Mouse (Mus musculus) MEL (cell line): ENCODE data around the gene Rmnd1. TPM values are rescaled to one million over a fixed set of nuclear protein-coding genes. Genes with fewer than 3 reads are reported as not detected.

Source experiments
- DNase-seq: peaks from one replicate; pipeline ENCODE4 v3.0.0; 2011; ENCODE audit warnings: low read depth, low spot score
- H3K27ac ChIP-seq: 2 replicates; pipeline ENCODE4 v1.5.1; 2012; ENCODE audit warnings: low read depth, mild to moderate bottlenecking, control low read depth, low read length, moderate library complexity; ENCODE audit not compliant: control insufficient read depth
- H3K27me3 ChIP-seq, 2 experiments: fragments of 150-350 bp in 1 of 2; sonication (generic) in 1 of 2; 2 replicates each; pipeline ENCODE4 v1.6.1; 2012; ENCODE audit warnings: low read length in 2 of 2, mild to moderate bottlenecking in 2 of 2, improper control_type of control experiment in 1 of 2, moderate library complexity in 1 of 2; ENCODE audit not compliant: insufficient read depth in 2 of 2, control insufficient read depth in 1 of 2
- H3K36me3 ChIP-seq, 2 experiments: 2 replicates each; pipeline ENCODE4 v1.6.1; 2012 to 2014; ENCODE audit warnings: low read length in 2 of 2, improper control_type of control experiment in 1 of 2, inconsistent platforms in 1 of 2, mild to moderate bottlenecking in 1 of 2; ENCODE audit not compliant: insufficient read depth in 2 of 2, control insufficient read depth in 1 of 2
- H3K4me1 ChIP-seq, 2 experiments: fragments of 150-350 bp in 1 of 2; sonication (generic) in 1 of 2; 2 replicates each; pipeline ENCODE4 v1.6.1; 2012; ENCODE audit warnings: low read length in 2 of 2, improper control_type of control experiment in 1 of 2, mild to moderate bottlenecking in 1 of 2; ENCODE audit not compliant: insufficient read depth in 2 of 2, control insufficient read depth in 1 of 2
- H3K4me3 ChIP-seq, 2 experiments: fragments of 150-350 bp in 1 of 2; sonication (generic) in 1 of 2; 2 replicates each; pipeline ENCODE4 v1.5.1; 2012; ENCODE audit warnings: low read depth in 2 of 2, low read length in 2 of 2, mild to moderate bottlenecking in 2 of 2, moderate library complexity in 2 of 2, control low read depth in 1 of 2, improper control_type of control experiment in 1 of 2; ENCODE audit not compliant: control insufficient read depth in 1 of 2, insufficient read depth in 1 of 2
- H3K79me2 ChIP-seq: 2 replicates; pipeline ENCODE4 v1.6.1; 2012; ENCODE audit warnings: mild to moderate bottlenecking, low read length, moderate library complexity; ENCODE audit not compliant: control insufficient read depth, poor library complexity, insufficient read depth
- H3K9ac ChIP-seq: 2 replicates; pipeline ENCODE4 v1.6.1; 2012; ENCODE audit warnings: low read depth, mild to moderate bottlenecking, control low read depth, low read length, moderate library complexity; ENCODE audit not compliant: control insufficient read depth, poor library complexity, severe bottlenecking
- H3K9me3 ChIP-seq: fragments of 150-350 bp; sonication (generic); replicated peaks from 2 replicates; pipeline ENCODE4 v1.6.1; 2012; ENCODE audit warnings: mild to moderate bottlenecking, low read length, improper control_type of control experiment, moderate library complexity; ENCODE audit not compliant: insufficient read depth
- BHLHE40 ChIP-seq: IDR thresholded peaks from 2 replicates; pipeline ENCODE4 v1.6.1; 2012; ENCODE audit warnings: low read depth, mild to moderate bottlenecking, inconsistent platforms, low read length, improper control_type of control experiment, borderline replicate concordance
- CTCF ChIP-seq, 3 experiments: IDR thresholded peaks in 2 of 3; conservative IDR thresholded peaks in 1 of 3; 2 replicates each; pipeline ENCODE4 v1.5.1; 2011 to 2012; ENCODE audit warnings: low read length in 3 of 3, low read depth in 2 of 3, mild to moderate bottlenecking in 2 of 3, improper control_type of control experiment in 1 of 3, inconsistent platforms in 1 of 3, mixed read lengths in 1 of 3, moderate library complexity in 1 of 3; ENCODE audit not compliant: control insufficient read depth in 1 of 3, insufficient read depth in 1 of 3, poor library complexity in 1 of 3, severe bottlenecking in 1 of 3
- ELF1 ChIP-seq: IDR thresholded peaks from 2 replicates; pipeline ENCODE4 v1.6.1; 2014; ENCODE audit warnings: low read depth, mild to moderate bottlenecking, inconsistent platforms, low read length, improper control_type of control experiment, moderate library complexity
- GABPA ChIP-seq: IDR thresholded peaks from 2 replicates; pipeline ENCODE4 v1.6.1; 2012; ENCODE audit warnings: low read depth, mild to moderate bottlenecking, inconsistent platforms, low read length, improper control_type of control experiment, moderate library complexity
- GATA1 ChIP-seq: IDR thresholded peaks from 2 replicates; pipeline ENCODE4 v1.6.1; 2011; ENCODE audit warnings: low read depth, low read length, improper control_type of control experiment
- HCFC1 ChIP-seq: IDR thresholded peaks from 2 replicates; pipeline ENCODE4 v1.6.1; 2012; ENCODE audit warnings: low read depth, mild to moderate bottlenecking, inconsistent platforms, low read length, improper control_type of control experiment, moderate library complexity
- KAT2A ChIP-seq: conservative IDR thresholded peaks from 2 replicates; pipeline ENCODE4 v1.6.1; 2012; ENCODE audit warnings: low read depth, low read length, improper control_type of control experiment, inconsistent platforms
- MAX ChIP-seq: IDR thresholded peaks from 2 replicates; pipeline ENCODE4 v1.6.1; 2011; ENCODE audit warnings: low read length, improper control_type of control experiment
- MYB ChIP-seq: IDR thresholded peaks from 2 replicates; pipeline ENCODE4 v1.6.1; 2011; ENCODE audit warnings: mild to moderate bottlenecking, low read depth, low read length, improper control_type of control experiment
- POLR2AphosphoS2 ChIP-seq: IDR thresholded peaks from 2 replicates; pipeline ENCODE4 v1.6.1; 2011; ENCODE audit warnings: low read length, improper control_type of control experiment
- RAD21 ChIP-seq: IDR thresholded peaks from 2 replicates; pipeline ENCODE4 v1.6.1; 2011; ENCODE audit warnings: mild to moderate bottlenecking, low read depth, low read length, improper control_type of control experiment
- SIN3A ChIP-seq: IDR thresholded peaks from 2 replicates; pipeline ENCODE4 v1.6.1; 2012; ENCODE audit warnings: low read length, improper control_type of control experiment, inconsistent platforms
- SMC3 ChIP-seq: IDR thresholded peaks from 2 replicates; pipeline ENCODE4 v1.6.1; 2011; ENCODE audit warnings: low read depth, low read length, improper control_type of control experiment
- TBP ChIP-seq: IDR thresholded peaks from 2 replicates; pipeline ENCODE4 v1.8.0; 2011; ENCODE audit warnings: low read depth, low read length, improper control_type of control experiment
- TCF12 ChIP-seq: IDR thresholded peaks from 2 replicates; pipeline ENCODE4 v1.6.1; 2014; ENCODE audit warnings: low read depth, mild to moderate bottlenecking, inconsistent platforms, low read length, improper control_type of control experiment, moderate library complexity
- UBTF ChIP-seq: IDR thresholded peaks from 2 replicates; pipeline ENCODE4 v1.6.1; 2012; ENCODE audit warnings: low read depth, mild to moderate bottlenecking, inconsistent platforms, low read length, improper control_type of control experiment, moderate library complexity, borderline replicate concordance; ENCODE audit not compliant: insufficient read depth
- USF2 ChIP-seq, 2 experiments: IDR thresholded peaks; 2 replicates each; pipeline ENCODE4 v1.6.1; 2011 to 2012; ENCODE audit warnings: improper control_type of control experiment in 2 of 2, low read length in 2 of 2, borderline replicate concordance in 1 of 2, inconsistent platforms in 1 of 2, low read depth in 1 of 2, mild to moderate bottlenecking in 1 of 2; ENCODE audit not compliant: insufficient read depth in 1 of 2
- ZC3H11A ChIP-seq: IDR thresholded peaks from 2 replicates; pipeline ENCODE4 v1.6.1; 2012; ENCODE audit warnings: low read depth, mild to moderate bottlenecking, inconsistent platforms, low read length, improper control_type of control experiment
- ZKSCAN1 ChIP-seq: IDR thresholded peaks from 2 replicates; pipeline ENCODE4 v1.6.1; 2012; ENCODE audit warnings: low read depth, mild to moderate bottlenecking, inconsistent platforms, low read length, improper control_type of control experiment, moderate library complexity
- ZMIZ1 ChIP-seq: IDR thresholded peaks from 2 replicates; pipeline ENCODE4 v1.6.1; 2012; ENCODE audit warnings: low read depth, mild to moderate bottlenecking, inconsistent platforms, low read length, improper control_type of control experiment, moderate library complexity
- ZNF384 ChIP-seq: IDR thresholded peaks from 2 replicates; pipeline ENCODE4 v1.6.1; 2012; ENCODE audit warnings: low read depth, mild to moderate bottlenecking, inconsistent platforms, low read length, improper control_type of control experiment
- polyA plus RNA-seq, 2 experiments: library from polyadenylated mRNA; stranded (reverse) in 1 of 2; unstranded in 1 of 2; fragments of >175 nt in 1 of 2; fragments of >200 nt in 1 of 2; gene quantifications; 2 replicates each; pipeline versions ENCODE4 v1.2.1 to v1.2.4; 2012; ENCODE audit warnings: low replicate concordance in 2 of 2, low read depth in 1 of 2; ENCODE audit not compliant: insufficient read length in 2 of 2, insufficient read depth in 1 of 2, missing spikeins in 1 of 2
- total RNA-seq: library from RNA; depleted of rRNA; stranded (reverse); fragments of 300-350 nt; gene quantifications from 2 replicates; pipeline ENCODE4 v1.2.3, GENCODE M21; 2012

Rmnd1 gene
- total and polyA plus RNA-seq, 3 experiments, result 38.8 to 39.6 TPM; not detected in 1

- H3K9ac ChIP-seq, result no peak overlapping the region
- TF ChIP-seq ZNF384, result no peak
- no peak for TF ChIP-seq SIN3A
- no peak for TF ChIP-seq ZKSCAN1
- no peak for TF ChIP-seq MYB
- TF ChIP-seq GABPA, result no peak
- TF ChIP-seq UBTF, result no peak
- no peak for TF ChIP-seq USF2 (IDR thresholded peaks at IDR 0.05; ENCODE audit: borderline replicate concordance in 1 of 2, insufficient read depth in 1 of 2, low read depth in 1 of 2, low read length in 2 of 2)
- TF ChIP-seq SMC3, result no peak
- TF ChIP-seq HCFC1, result no peak
- no peak for TF ChIP-seq TBP
- peaks cover under 1 to 9% of the 10 kb centered on the region in 2 experiments for H3K36me3 ChIP-seq
- H3K4me1 ChIP-seq, result peaks cover under 1 to 1% of the 10 kb centered on the region in 2 experiments; a peak in 1 of 4 replicates
- no peak for DNase-seq
- no peak overlapping the region for H3K27ac ChIP-seq
- H3K9me3 ChIP-seq, result no peaks in the 10 kb centered on the region
- H3K79me2 ChIP-seq, result peaks cover 19% of the 10 kb centered on the region
- no peaks in the 10 kb centered on the region for H3K27me3 ChIP-seq
- no peak overlapping the region for H3K4me3 ChIP-seq
Observed at GRCm38 (mm10) chr10:4398058-4398457, 34.1 kb downstream of the Rmnd1 start.

DNA sequence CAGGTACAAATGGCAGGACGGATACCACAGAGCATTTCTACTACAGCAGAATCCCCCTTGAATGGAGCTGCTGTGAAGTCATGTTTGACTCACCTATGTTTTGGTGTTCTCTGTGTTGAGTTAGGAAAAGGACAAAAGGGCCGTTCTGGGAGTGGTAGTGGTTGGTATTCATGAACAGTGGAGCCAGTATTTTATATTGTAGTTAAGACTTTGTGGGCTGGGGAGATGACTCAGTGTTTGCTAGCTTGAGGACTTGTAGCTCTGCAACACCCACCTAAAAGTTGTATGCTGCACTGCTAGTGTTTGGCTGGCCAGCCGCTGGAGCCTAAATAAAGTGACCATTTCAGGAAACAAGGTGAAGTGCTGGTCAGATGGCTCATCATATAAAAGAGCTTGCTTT, 36.9 kb downstream of the Rmnd1 start:
- Histone ChIP-seq H3K27me3 (no peaks in the 10 kb centered on the region), H3K4me3 (no peak overlapping the region), H3K9ac (no peak overlapping the region), H3K36me3 (peaks cover 11 to 26% of the 10 kb centered on the region in 2 experiments), H3K9me3 (no peaks in the 10 kb centered on the region)
- DNase-seq, result no peak
- TF ChIP-seq RAD21 (no peak), ELF1 (no peak), TBP (no peak), ZMIZ1 (0 out of 2 replicates have a peak, but pooled peaks have one; percentile 8), USF2 (IDR thresholded peaks at IDR 0.05; ENCODE audit: borderline replicate concordance in 1 of 2, insufficient read depth in 1 of 2, low read depth in 1 of 2, low read length in 2 of 2) (no peak), BHLHE40 (no peak), KAT2A (no peak)
- TF ChIP-seq, all 39 proteins: peak for 1
- Histone ChIP-seq H3K4me1 (peaks cover 17 to 18% of the 10 kb centered on the region in 2 experiments), H3K27ac (no peak overlapping the region), H3K79me2 (peaks cover 40% of the 10 kb centered on the region)

- peak; percentile 64 for DNase-seq
- 0 out of 2 replicates have a peak overlapping the region, but pooled peaks have one; percentile 6 for H3K9ac ChIP-seq
- H3K79me2 ChIP-seq, result peaks cover 71% of the 10 kb centered on the region
- H3K4me1 ChIP-seq, result peaks cover 27 to 33% of the 10 kb centered on the region in 2 experiments
- 0 out of 2 replicates have a peak overlapping the region, but pooled peaks have one; percentile 3 for H3K27ac ChIP-seq
- H3K9me3 ChIP-seq, result no peaks in the 10 kb centered on the region
- no peaks in the 10 kb centered on the region for H3K27me3 ChIP-seq
- no peak overlapping the region for H3K4me3 ChIP-seq
- H3K36me3 ChIP-seq, result peaks cover 12 to 36% of the 10 kb centered on the region in 2 experiments
- TF ChIP-seq ZMIZ1, result no peak
- TF ChIP-seq CTCF (IDR thresholded peaks at IDR 0.05 in 2 of 3, conservative IDR thresholded peaks at IDR 0.05 in 1 of 3; ENCODE audit: control insufficient read depth in 1 of 3, insufficient read depth in 1 of 3, low read depth in 2 of 3, low read length in 3 of 3, poor library complexity in 1 of 3, severe bottlenecking in 1 of 3), result peak; percentile 30 to 64 (median 60); a peak in 5 of 6 replicates
- TF ChIP-seq GATA1, result no peak
- no peak for TF ChIP-seq ELF1
- no peak for TF ChIP-seq POLR2AphosphoS2
- TF ChIP-seq ZC3H11A, result no peak
- 0 out of 2 replicates have a peak, but pooled peaks have one; percentile 17 for TF ChIP-seq SIN3A
- no peak for TF ChIP-seq HCFC1
- no peak for TF ChIP-seq GABPA
- TF ChIP-seq MAX, result no peak
- TF ChIP-seq RAD21, result no peak; the same call in 1 of the 2 replicates
- no peak for TF ChIP-seq TCF12
- peak; percentile 33 for TF ChIP-seq SMC3
Observed at GRCm38 (mm10) chr10:4391851-4392250, 40.3 kb downstream of the Rmnd1 start.
